Mouse (Mus musculus): Measurements from ENCODE around the gene Syt12. TPM values are rescaled to one million over a fixed set of nuclear protein-coding genes. Genes with fewer than 3 reads are reported as not detected.
"Not testable (repeated sequence)": the region's sequence is repeated elsewhere in the genome, so short reads cannot be mapped to it uniquely, and the experiment has no call there.

Syt12 gene
- polyA plus RNA-seq, 1 experiment = 20.5 TPM

GRCm38 (mm10) chr19:4492526-4493296 is 15.5 kb upstream of the Syt12 start:
- no peak for DNase-seq (ENCODE audit: extremely low spot score in 1 of 2, low spot score in 1 of 2)

GRCm38 (mm10) chr19:4491080-4491695 is 13.9 kb upstream of the Syt12 start:
- DNase-seq (ENCODE audit: extremely low spot score in 1 of 2, low spot score in 1 of 2) = no peak

- DNase-seq (ENCODE audit: extremely low spot score in 1 of 2, low spot score in 1 of 2) = no peak
These were observed 10.6 kb upstream of the Syt12 start for GRCm38 (mm10) chr19:4487877-4488276.

- DNase-seq (ENCODE audit: extremely low spot score in 1 of 2, low spot score in 1 of 2) = no peak
These were observed 7.8 kb upstream of the Syt12 start for GRCm38 (mm10) chr19:4485006-4485405.

- DNase-seq (ENCODE audit: extremely low spot score in 1 of 2, low spot score in 1 of 2) = no peak
These were observed 5.0 kb upstream of the Syt12 start for GRCm38 (mm10) chr19:4482111-4482859.

GRCm38 (mm10) chr19:4481326-4481725 is 4.1 kb upstream of the Syt12 start:
- DNase-seq (ENCODE audit: extremely low spot score in 1 of 2, low spot score in 1 of 2) = peak in 1 of 2 experiments; percentile 81

GRCm38 (mm10) chr19:4480041-4480440 is 2.8 kb upstream of the Syt12 start:
- DNase-seq (ENCODE audit: extremely low spot score in 1 of 2, low spot score in 1 of 2) = no peak

GRCm38 (mm10) chr19:4478190-4478516 is 906 bp upstream of the Syt12 start:
- no peak for DNase-seq (ENCODE audit: extremely low spot score in 1 of 2, low spot score in 1 of 2)

GRCm38 (mm10) chr19:4476601-4477257 is 518 bp downstream of the Syt12 start:
- DNase-seq (ENCODE audit: extremely low spot score in 1 of 2, low spot score in 1 of 2) = peak in 1 of 2 experiments; percentile 73

GRCm38 (mm10) chr19:4475224-4475925 is 1.9 kb downstream of the Syt12 start:
- peak in 1 of 2 experiments; percentile 66 for DNase-seq (ENCODE audit: extremely low spot score in 1 of 2, low spot score in 1 of 2)

- DNase-seq (ENCODE audit: extremely low spot score in 1 of 2, low spot score in 1 of 2) = no peak
These were observed 2.5 kb downstream of the Syt12 start for GRCm38 (mm10) chr19:4474739-4475138.

GRCm38 (mm10) chr19:4473549-4473948 is 3.7 kb downstream of the Syt12 start:
- no peak for DNase-seq (ENCODE audit: extremely low spot score in 1 of 2, low spot score in 1 of 2)

- DNase-seq (ENCODE audit: extremely low spot score in 1 of 2, low spot score in 1 of 2) = no peak
These were observed 8.9 kb downstream of the Syt12 start for GRCm38 (mm10) chr19:4468363-4468762.

- no peak for DNase-seq (ENCODE audit: extremely low spot score in 1 of 2, low spot score in 1 of 2)
These were observed 12.6 kb downstream of the Syt12 start for GRCm38 (mm10) chr19:4464666-4465065.

- no peak for DNase-seq (ENCODE audit: extremely low spot score in 1 of 2, low spot score in 1 of 2)
These were observed 15.3 kb downstream of the Syt12 start for GRCm38 (mm10) chr19:4461981-4462380.

GRCm38 (mm10) chr19:4456227-4456626 is 21.0 kb downstream of the Syt12 start:
- DNase-seq (ENCODE audit: extremely low spot score in 1 of 2, low spot score in 1 of 2) = peak in 1 of 2 experiments; percentile 70

- peak in 1 of 2 experiments; percentile 46 for DNase-seq (ENCODE audit: extremely low spot score in 1 of 2, low spot score in 1 of 2)
These were observed 22.0 kb downstream of the Syt12 start for GRCm38 (mm10) chr19:4455071-4455800.

GRCm38 (mm10) chr19:4454040-4454439 is 23.2 kb downstream of the Syt12 start:
- not testable (repeated sequence) for DNase-seq (ENCODE audit: extremely low spot score in 1 of 2, low spot score in 1 of 2)

GRCm38 (mm10) chr19:4452525-4452924 is 24.7 kb downstream of the Syt12 start:
- DNase-seq (ENCODE audit: extremely low spot score in 1 of 2, low spot score in 1 of 2) = no peak

GRCm38 (mm10) chr19:4451965-4452364 is 25.3 kb downstream of the Syt12 start:
- no peak for DNase-seq (ENCODE audit: extremely low spot score in 1 of 2, low spot score in 1 of 2)

Measured in frontal cortex, adult 2 months (tissue).